Mouse (Mus musculus) mouse trophoblast stem cell (cell line): Measurements from ENCODE around the gene Clybl.

Source experiments
- in situ Hi-C, 2 experiments: fragments of 300-500 bp; cut with MseI, MboI; formaldehyde crosslinking; loops; 2 replicates in 1 of 2; 3 replicates in 1 of 2; pipeline ENCODE4 v1.15.1; 2025

Clybl gene

DNA sequence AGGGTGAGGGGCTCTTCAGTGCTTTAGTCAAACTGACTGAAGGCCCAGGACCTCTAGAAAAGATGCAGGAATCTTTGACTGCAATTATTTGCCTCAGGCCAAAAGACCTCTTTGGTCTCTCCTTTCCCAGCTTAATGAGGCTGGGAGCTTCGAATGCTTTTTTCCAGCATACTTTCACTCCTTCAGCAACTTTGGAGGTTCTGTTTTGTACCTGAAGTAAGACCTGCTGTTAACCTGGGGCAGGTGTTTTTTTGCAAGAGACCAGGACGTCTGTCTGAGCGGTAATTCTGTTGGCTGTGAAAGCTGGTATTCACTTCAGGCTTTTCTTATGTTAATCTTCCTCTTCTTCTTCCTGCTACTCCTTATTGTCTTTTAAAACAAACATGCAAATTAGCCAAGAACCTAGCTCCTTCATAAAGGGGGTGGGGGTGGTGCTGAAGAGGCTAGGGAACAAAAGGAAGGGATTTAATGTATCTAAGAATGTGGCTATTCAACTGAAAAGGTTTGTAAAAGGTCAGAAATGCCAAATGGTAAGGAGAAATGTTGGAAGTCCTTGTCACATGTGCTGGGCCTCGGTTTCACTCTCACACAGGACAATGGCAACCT, 234.8 kb downstream of the Clybl start:
- in situ Hi-C loops, result no loop called here

GRCm38 (mm10) chr14:122424441-122424840, 242.9 kb downstream of the Clybl start:
- in situ Hi-C loops, result no loop called here

- in situ Hi-C loops, result no loop called here
Observed at GRCm38 (mm10) chr14:122426529-122427203, 245.2 kb downstream of the Clybl start.

DNA sequence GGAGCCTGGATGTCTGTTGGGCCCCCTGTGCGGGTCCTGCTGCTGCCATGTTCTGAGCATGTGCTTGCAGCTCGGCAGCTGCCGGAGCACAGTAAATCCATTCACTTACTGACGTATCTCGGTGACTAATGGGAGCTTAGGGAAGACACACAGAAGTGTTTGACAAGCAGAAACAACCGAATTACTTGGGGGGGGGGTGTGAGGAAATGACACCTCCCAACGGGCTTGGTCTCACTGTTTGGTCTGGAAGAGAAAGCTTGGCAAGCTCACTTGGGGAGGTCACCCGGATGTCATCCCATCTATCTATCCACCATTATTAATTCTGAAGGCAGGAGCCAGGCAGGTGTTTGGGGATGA, 245.7 kb downstream of the Clybl start:
- in situ Hi-C loops, result no loop called here

DNA sequence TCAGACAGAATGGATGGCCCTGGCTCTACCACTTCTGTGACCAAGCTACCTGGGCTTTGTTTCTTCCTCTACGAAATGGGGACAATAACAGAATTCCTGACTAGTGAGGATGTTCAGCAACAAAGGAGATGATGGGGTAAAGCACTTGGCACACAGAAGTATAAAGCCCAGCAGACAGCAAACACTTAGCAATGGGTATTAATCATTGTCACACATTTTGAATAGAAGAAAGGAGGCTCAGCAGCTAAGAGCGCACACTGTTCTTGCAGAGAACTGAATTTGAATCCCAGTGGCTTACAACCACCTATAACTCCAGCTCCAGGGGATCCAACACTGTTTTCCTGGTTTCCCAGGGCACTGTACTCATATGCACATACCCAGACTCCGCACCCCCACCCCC, 246.2 kb downstream of the Clybl start:
- in situ Hi-C loops, result no loop called here

- in situ Hi-C loops, result no loop called here
Observed at GRCm38 (mm10) chr14:122432558-122432957, 251.1 kb downstream of the Clybl start.

DNA sequence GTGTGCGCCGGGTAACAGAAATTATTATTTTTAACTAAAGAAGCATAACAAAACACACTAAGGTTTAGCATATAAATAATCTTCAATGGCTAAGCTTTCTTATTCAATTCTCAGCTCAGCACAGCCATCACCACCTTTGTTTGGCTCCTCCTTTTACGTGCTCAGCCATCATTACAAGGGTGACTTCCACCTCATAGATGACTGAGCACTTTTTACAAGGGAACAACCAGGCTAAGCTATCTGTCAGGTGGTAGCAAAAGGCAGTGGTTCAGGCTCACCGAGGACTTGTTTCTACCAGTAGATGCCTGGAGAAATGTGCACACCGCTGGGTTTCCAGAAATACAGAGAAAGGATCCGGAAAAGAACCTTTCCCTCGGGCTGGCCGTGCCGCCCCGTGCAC, 252.5 kb downstream of the Clybl start:
- in situ Hi-C loops, result no loop called here

GRCm38 (mm10) chr14:122436850-122437249, 255.3 kb downstream of the Clybl start:
- in situ Hi-C loops, result no loop called here

GRCm38 (mm10) chr14:122449601-122450495, 268.3 kb downstream of the Clybl start:
- in situ Hi-C loops, result no loop called here

- in situ Hi-C loops, result no loop called here
Observed at GRCm38 (mm10) chr14:122450496-122451382, 269.2 kb downstream of the Clybl start, which contains the start of gene Gm5089. Gene Gm5089 (minus strand): TSS chr14:122451115.

GRCm38 (mm10) chr14:122451551-122452145, 270.1 kb downstream of the Clybl start:
- in situ Hi-C loops, result no loop called here
